Mouse (Mus musculus) liver, adult (tissue): ENCODE results near the gene Gm15517.

ENCODE experiments used
- GATA4 ChIP-seq: IDR thresholded peaks from 2 replicates; pipeline ENCODE4 v1.6.1; 2014; ENCODE audit warnings: mild to moderate bottlenecking, low read length; ENCODE audit not compliant: insufficient replicate concordance

Gene Gm15517

DNA sequence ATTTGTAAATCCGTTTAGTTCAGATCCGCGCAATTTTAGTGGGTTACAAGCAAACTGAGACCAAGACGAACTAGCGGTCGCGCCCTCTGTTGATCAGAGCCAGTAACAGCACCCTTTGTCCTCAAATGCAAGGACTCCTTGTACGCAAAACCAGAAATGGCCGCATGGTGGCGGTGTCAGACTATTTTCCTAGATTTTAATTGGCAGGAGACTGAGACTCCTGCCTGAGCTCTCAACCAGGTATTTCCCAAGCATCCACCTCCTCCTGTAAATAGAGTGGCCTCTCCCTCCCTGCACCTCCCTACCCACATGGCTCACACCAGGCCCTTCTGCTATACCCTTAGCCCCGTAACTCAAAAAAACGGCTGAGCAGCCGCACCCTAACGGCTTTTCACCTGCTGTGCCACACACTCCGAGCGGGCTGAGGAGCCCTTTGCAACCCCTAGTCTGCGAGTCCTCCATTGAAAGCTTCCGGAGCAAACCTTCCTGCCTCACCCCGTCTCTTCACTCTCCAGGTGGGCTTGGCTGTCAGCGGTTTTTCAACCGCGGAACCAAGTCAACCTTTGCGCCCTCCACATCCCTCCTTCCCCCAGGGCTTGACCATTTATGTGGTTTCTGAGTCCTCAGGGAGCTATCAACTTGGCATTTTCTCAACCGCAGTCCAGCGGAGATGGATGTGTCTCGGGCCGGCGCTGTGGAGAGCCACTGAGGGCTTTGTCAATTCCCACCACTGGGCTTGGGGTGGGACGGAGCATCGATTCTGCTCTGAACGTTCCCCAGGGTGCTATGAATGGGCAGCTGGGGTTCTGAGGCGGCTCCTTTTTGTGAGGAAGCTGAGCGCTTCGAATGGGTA is 1.8 kb downstream of the Gm15517 start:
- TF ChIP-seq GATA4 = no peak

DNA sequence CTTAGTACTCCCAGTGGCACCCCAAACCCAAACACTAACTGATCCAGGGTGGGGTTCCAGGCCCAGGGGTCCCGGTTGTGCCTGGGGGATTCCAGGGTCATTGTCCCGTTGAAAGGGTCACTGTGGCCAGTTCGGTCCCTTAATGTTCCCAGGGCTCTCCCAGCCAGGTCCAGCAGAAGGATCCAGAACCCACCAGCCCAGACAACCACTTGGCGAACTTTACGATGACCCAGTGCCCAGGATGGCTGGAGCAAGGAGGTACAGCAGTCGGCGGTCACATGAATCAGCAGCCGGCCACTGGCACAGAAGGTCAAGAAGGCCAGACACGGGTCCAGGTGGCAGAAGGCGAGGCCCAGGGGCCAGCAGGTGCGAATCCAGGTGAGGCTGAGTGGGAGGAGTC is 6.9 kb downstream of the Gm15517 start:
- no peak for TF ChIP-seq GATA4

DNA sequence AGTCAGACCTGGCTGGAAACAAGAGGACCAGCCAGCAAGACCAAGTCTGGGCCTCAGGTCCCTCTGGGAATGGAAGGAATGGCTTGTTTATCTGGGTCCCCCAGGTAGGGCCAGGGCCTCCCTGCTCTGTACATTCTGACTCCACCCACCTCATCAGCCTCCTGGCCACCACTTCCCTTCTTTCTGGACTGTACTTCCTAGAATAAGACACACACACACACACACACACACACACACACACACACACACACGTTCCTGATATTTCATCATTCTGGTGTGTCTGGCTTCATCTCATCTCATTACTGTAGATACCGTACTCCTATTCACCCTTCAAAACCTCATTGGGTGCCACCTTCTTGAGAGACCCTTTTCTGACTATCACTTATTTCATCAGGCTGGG is 8.2 kb downstream of the Gm15517 start:
- TF ChIP-seq GATA4 = no peak

DNA sequence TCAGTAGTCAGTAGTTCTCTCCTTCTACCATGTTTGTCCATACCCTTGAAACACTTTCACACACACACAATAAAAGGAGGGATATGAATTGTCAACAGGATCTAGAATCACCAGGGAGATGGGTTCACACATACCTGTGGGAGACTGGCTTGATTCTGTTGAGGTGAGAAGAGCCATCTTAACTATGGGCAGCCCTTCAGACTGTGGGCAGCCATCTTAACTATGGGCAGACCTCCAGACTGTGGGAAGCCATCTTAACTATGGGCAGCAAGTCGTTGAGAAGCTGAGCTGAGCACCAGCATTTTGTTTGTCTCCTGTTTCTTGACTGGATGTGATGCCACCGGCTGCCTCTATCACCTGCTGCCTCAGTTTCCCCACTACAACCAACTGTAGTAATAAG is 10.1 kb downstream of the Gm15517 start:
- no peak for TF ChIP-seq GATA4

DNA sequence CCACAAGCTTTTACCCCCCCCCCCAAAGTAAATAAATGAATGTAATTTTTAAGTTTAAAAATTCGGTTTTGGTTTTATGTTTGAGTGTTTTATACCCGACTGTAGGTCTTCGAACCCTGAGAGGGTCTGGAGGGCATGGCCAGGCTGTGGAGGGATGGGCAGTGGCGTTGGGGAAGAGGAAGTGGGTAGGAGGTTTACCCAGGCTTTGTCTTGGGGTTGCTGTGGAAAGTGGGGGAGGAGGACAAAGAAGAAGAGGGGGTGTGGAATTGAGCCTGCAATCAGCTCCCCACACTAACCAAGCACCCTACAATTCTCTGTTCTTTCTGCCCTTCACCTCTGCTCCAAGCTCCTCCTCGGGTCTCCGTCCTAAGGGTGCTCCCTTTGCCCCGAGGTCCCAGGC is 11.3 kb downstream of the Gm15517 start:
- TF ChIP-seq GATA4 = no peak

DNA sequence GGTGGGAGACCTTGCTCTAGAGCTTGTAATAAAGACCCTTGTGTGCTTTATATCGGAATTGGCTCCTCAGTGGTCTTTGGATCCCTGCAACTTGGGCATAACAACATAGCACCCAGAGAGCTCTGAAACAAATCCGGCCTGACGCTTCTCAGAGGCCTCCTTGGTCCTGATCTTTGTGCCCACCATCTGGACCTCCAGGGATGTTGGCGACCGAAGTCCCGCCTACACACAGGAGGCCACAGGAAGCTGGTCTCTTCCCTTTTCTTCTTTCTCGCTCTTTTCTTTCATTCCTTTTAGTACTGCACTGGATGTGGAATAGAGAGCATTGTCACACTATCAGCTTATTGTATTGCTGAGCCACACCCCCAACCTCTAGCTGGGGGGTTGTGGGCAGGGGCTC is 12.2 kb downstream of the Gm15517 start:
- no peak for TF ChIP-seq GATA4

DNA sequence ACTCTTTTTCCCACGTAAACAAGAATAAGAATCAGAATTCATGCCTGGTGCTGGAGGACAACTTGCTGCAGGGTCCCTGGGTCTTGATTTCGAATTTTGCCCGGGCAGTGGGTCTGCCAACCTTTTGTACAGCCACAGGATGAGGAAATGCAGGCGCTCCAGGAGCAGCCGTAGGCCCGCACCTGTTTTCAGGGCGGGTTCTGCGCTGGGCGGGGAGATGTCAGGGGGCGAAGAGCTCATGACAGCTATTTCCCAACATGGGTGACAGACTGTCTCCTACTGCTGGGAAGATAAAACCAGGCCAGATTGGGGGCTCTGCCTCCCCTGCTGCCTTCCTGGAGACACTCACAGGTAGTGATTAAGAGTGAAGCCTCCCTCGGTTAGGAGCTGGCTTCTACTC is 12.8 kb downstream of the Gm15517 start:
- TF ChIP-seq GATA4 = no peak

DNA sequence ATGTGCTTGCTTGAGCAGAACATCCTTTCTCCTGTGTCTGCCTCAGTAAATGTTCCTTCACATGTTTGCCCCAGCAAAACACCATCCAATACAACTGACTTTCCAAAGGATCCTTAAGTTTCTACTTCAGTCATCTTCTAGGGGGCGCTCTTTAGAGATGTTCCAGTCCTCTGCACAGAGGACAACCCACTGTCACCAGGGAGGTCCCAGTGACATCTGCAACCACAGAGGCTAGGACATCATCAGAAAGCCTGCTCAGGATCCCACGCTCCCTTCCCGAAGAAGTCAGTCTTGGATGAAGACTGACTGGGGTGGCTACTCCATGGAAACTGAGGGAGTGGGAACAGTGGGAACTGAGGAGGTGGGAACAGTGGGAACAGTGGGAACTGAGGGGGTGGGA is 14.3 kb downstream of the Gm15517 start:
- TF ChIP-seq GATA4 = no peak

DNA sequence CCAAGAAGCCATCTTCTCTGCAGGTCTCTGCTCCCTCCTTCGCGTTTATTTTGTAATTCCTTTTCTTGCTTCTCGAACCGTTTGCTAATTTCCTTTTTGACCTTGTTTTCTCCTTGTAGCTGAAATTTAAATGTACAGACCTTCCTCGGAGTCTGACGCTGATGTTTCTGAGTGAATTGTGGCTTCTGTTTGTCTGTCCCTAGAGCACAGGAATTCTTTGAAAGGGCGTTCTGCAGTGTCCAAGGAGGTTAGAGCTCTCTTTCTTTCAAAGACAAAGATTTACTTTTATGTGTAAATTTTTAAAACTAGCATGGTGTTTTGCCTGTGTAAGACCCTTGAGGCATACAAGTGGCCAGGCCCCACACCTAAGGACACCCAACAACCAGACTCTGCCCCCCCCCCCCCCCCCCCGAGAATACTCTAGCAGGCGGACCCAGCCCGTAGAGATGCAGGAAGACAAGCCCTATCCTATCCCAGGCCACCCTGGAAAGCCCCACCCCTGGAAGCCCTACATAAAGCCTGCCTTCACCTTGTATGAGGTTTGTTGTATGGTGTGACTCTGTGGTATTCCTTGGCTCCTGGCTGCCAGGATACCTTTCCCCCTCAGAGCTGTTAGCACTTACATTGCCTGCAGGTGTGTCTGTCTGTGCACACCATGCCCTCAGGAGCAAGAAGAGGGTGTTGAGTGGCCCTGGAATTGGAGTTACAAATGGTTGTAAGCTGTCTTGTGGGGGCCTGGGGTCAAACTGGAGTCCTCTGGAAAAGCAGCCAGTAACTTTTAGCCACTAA is 15.4 kb downstream of the Gm15517 start:
- no peak for TF ChIP-seq GATA4

DNA sequence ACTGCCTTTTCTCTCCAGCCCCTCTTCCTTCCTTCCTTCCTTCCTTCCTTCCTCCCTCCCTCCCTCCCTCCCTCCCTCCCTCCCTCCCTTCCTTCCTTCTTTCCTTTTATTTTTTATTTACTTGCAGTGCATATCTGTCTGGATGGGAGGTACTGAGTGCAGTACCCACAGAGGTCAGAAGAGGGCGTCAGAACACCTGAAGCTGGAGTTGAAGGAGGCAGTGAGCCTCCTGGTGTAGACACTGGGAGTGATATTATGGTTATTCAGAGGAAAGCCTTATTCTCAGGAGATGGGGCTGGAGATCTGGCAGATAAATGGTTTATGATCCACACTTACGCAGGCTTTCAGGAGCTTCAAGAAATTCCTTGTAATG is 16.0 kb downstream of the Gm15517 start:
- no peak for TF ChIP-seq GATA4

DNA sequence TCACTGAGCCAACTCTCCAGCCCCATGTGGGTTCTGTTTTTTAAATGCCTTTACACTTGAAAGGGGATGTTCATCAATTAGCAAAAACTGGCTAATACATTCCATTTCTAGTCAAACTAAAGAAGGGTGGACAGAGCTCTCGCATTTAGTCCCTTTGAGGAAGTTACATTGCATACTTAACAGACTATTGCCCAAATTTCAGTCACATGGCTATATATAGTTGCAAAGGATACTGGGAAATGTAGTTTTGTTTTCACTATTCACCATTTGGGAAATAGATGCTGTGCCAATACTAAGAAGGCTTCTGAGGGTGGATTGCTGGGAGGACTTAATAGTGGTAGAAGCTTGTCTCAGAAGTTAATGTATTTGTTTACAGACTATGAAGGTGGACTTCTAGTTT is 19.7 kb downstream of the Gm15517 start:
- no peak for TF ChIP-seq GATA4

DNA sequence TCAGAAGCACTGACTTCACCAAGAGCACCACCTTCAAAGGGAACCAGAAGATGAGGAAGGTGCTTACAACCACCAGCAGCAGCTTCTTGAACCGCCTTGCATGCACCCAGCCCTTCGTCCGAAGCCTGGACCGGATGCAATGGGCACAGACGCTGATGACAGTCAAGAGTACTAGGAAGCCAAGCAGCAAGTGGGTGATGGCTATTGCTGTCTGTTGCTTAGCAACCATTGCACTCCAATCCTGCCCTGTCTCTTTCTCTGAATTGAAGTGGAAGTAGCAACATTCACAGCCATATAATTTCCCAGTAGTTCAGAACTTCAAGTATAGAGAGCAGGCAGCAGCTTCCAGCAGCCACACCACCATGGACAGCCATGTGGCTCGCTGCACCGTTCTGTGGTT is 20.3 kb downstream of the Gm15517 start:
- TF ChIP-seq GATA4 = no peak

DNA sequence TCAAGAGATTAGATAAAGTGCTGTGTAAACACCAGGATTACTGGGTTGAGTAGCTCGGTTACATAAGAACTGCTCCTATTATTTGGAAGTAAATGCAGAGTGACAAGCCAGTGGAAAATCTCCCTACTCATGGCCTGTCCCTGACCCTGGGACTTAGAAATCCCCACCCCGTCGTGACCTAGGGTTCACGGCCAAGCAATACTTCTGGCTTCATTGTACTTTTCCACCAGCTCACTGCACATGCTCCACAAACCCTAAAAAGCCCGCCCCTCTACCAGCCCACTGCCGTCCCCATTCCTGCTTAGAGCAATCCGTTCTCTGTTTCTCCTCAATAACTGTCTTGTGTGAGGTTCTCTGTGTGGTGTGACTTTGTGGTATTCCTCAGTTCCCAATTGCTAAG is 26.5 kb downstream of the Gm15517 start:
- TF ChIP-seq GATA4 = no peak

DNA sequence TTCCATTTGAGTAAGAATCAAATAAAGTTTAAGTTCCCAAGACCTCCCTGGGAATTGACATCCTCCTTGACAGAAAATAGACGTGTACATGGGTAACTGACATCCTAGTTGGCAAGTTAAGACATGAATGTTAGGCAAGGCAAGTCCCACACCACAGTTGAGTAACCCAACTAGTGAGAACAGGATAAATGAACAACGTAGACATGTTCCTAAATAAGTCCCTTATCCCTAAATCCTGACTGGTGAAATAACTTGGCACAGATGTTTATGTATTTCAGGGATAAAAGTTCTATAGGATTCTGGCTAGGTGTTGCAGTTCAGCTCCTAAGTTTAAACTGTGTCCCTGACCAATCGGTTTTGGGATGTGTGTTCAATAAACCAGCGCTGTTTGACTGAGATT is 29.7 kb downstream of the Gm15517 start:
- TF ChIP-seq GATA4 = no peak

DNA sequence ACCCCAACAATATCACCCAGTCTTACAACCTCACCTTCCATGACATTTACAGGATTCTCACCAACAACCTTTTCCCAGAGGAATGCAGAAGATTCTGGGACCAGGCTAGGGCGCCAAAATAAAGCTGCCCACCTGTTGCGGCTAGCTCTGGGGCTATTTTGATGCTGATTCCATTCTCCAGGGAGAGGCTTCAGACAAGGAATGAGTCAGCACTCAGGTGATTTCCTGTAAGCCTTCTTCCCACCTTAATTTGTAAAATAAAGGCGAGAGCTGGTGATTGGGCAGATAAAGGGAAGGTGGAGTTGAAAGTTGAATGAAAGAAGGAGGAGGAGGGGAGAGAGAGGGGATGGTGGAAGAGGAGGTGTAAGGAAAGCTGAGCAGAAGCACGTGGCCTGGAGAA is 30.2 kb downstream of the Gm15517 start:
- TF ChIP-seq GATA4 = no peak
